Mouse (Mus musculus) lung, postnatal 0 days (tissue): ENCODE results near the gene Lhfpl4.

Experiments
- CTCF ChIP-seq: IDR thresholded peaks from 2 replicates; pipeline ENCODE4 v1.5.1; 2016; ENCODE audit warnings: antibody characterized with exemption, mild to moderate bottlenecking
- EP300 ChIP-seq: IDR thresholded peaks from 2 replicates; pipeline ENCODE4 v1.6.1; 2016; ENCODE audit warnings: antibody characterized with exemption, mild to moderate bottlenecking, control low read depth

DNA sequence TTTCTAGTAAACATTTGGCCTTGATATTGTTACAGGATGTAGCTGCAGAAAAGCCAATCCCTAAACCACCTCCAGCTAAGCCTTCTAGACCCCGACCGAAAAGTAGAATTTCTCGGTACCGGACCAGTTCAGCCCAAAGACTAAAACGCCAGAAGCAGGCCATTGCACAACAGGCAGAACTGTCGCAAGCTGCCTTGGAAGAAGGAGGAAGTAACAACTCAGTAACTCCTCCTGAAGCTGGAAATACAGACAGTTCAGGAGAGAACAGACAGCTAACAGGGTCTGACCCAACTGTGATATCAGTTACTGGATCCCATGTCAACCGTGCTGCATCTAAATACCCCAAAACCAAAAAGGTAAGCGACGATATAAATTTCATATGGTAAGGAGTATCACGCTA is 74.4 kb downstream of the Lhfpl4 start:
- TF ChIP-seq CTCF (no peak), EP300 (no peak)
